Mouse (Mus musculus) lung, adult 2 months (tissue): ENCODE measurements around the gene Spaca9.

Experiments used
- CTCF ChIP-seq: fragments of 200-500 bp; IDR thresholded peaks from 2 replicates; pipeline ENCODE4 v1.5.1; 2011; ENCODE audit warnings: mild to moderate bottlenecking, low read length, control low read depth; ENCODE audit not compliant: insufficient read depth
- POLR2A ChIP-seq: fragments of 200-500 bp; IDR thresholded peaks from 2 replicates; pipeline ENCODE4 v1.6.1; 2011; ENCODE audit warnings: low read depth, mild to moderate bottlenecking, control low read depth, low read length, borderline replicate concordance; ENCODE audit errors: extremely low read depth

- TF ChIP-seq CTCF (no peak), POLR2A (no peak)
Observed at GRCm38 (mm10) chr2:28650526-28650925, 49.0 kb downstream of the Spaca9 start.
